Mouse (Mus musculus): ENCODE data around the gene Lgr6. TPM values are rescaled to one million over a fixed set of nuclear protein-coding genes. Genes with fewer than 3 reads are reported as not detected.

Lgr6 gene
- total and polyA plus RNA-seq, 3 experiments: 12.2 to 21.5 (median 14.4) TPM

- Histone ChIP-seq H3K4me3 (peak overlapping the region; percentile 96), H3K79me2 (replicated peaks; ENCODE audit: control insufficient read depth, insufficient read depth, low read length) (no peaks in the 10 kb centered on the region; the same call in 1 of the 2 replicates), H3K36me3 (ENCODE audit: control insufficient read depth, insufficient read depth, low read length) (no peaks in the 10 kb centered on the region; the same call in 1 of the 2 replicates), H3K27ac (peak overlapping the region; percentile 92), H3K4me1 (ENCODE audit: control insufficient read depth, insufficient read depth, low read length) (peaks cover 3% of the 10 kb centered on the region; the same call in 1 of the 2 replicates), H3K9ac (ENCODE audit: low read depth, low read length) (peak overlapping the region; percentile 93), H3K27me3 (ENCODE audit: control insufficient read depth, insufficient read depth, low read length) (no peaks in the 10 kb centered on the region)
- under 1% methylated on average over 69 of the region's 69 CpGs for WGBS
- TF ChIP-seq POLR2A (IDR thresholded peaks at IDR 0.05; ENCODE audit: insufficient read depth, low read depth, low read length) (peak; percentile 48; the same call in 1 of the 2 replicates), EP300 (IDR thresholded peaks at IDR 0.05; ENCODE audit: insufficient read depth, low read depth, low read length) (0 out of 2 replicates have a peak, but pooled peaks have one; percentile 11), CTCF (IDR thresholded peaks at IDR 0.05) (no peak)
- DNase-seq: peak; percentile 87 to 90
- intact Hi-C loops (cut with DNase I): no loop called here
Measured at GRCm38 (mm10) chr1:135146946-135147701, 42.0 kb upstream of the Lgr6 start.

DNA sequence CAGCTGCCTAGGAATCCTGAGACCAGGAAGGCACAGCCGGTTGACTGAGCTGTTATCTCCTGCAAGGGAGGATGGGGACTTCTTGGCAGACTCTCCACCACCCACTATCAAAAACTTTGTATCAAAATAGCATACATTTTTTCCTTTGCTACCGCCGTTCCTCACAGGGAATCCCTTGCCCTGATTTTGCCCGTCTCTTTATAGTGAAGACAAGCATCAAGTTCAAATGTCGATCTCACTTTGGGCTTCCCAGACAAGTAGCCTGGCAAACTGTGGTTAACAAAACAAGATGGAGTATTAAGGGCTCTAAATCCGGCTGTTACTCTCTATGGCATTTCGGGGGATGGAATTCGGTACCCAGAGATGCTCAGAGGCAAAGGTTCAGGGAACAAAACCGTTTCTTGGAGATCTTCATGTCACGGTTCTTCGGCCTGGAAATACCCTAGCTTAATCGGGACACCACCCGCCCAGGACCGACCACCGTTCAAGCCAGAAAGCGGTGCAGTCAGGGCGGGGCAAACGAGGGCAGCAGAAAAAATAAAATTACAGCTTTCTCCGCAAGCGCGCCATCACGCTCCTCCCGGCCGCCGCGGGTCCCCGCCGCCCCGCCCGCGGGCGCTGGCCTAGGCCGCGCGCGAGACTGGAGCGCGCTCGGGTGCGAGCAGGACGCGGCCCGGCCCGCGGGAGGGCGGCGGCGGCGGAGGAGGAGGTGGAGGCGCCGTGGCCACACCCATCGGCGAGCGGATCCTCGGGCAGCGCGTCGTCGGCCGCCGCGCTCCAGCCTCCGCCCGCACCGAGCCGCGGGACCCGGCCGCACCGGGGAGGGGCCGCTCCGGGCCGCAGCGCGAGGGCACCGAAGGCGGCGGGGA, 41.2 kb upstream of the Lgr6 start, which contains the start of gene Arl8a:
TSS of gene Arl8a (plus strand) at position 748 of the 869 bp plus-strand sequence.
- Histone ChIP-seq H3K36me3 (ENCODE audit: control insufficient read depth, insufficient read depth, low read length) (no peaks in the 10 kb centered on the region; the same call in 1 of the 2 replicates), H3K4me3 (peak within 1 kb of the TSS; percentile 96), H3K4me1 (ENCODE audit: control insufficient read depth, insufficient read depth, low read length) (peaks cover 3% of the 10 kb centered on the region; the same call in 1 of the 2 replicates), H3K79me2 (replicated peaks; ENCODE audit: control insufficient read depth, insufficient read depth, low read length) (no peaks in the 10 kb centered on the region; the same call in 1 of the 2 replicates), H3K27ac (peak within 1 kb of the TSS; percentile 92), H3K9ac (ENCODE audit: low read depth, low read length) (peak within 1 kb of the TSS; percentile 93), H3K27me3 (ENCODE audit: control insufficient read depth, insufficient read depth, low read length) (no peaks in the 10 kb centered on the region)
- no peak for TF ChIP-seq CTCF (IDR thresholded peaks at IDR 0.05)
- TF ChIP-seq POLR2A (IDR thresholded peaks at IDR 0.05; ENCODE audit: insufficient read depth, low read depth, low read length): peak; percentile 32; the same call in 1 of the 2 replicates
- intact Hi-C loops (cut with DNase I): no loop called here
- peak; percentile 92 to 94 for DNase-seq
- under 1% methylated on average over 78 of the region's 78 CpGs for WGBS

DNA sequence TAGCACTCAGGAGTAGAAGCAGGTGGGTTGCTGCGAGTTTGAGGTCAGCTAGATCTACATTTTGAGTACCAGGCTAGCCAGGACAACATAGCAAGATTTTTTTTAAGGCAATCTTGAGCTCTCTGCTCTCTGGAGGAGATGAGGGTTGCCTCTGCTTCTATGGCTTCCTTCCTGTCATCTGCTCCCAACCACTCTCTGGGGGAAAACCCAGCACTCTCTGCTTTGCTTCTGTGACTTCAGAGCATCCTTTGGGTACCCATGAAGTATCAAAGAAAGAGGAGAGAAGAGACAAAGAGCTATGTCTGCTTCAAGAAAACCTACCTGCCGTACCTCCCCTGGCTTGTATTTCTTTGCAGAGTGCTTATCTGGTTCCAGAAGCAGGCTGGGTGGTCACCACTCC, 38.9 kb upstream of the Lgr6 start:
- Histone ChIP-seq H3K27ac (no peak overlapping the region), H3K4me1 (ENCODE audit: control insufficient read depth, insufficient read depth, low read length) (peaks cover 3% of the 10 kb centered on the region; the same call in 1 of the 2 replicates), H3K4me3 (no peak overlapping the region), H3K79me2 (replicated peaks; ENCODE audit: control insufficient read depth, insufficient read depth, low read length) (no peaks in the 10 kb centered on the region; the same call in 1 of the 2 replicates), H3K9ac (ENCODE audit: low read depth, low read length) (no peak overlapping the region), H3K36me3 (ENCODE audit: control insufficient read depth, insufficient read depth, low read length) (no peaks in the 10 kb centered on the region; the same call in 1 of the 2 replicates), H3K27me3 (ENCODE audit: control insufficient read depth, insufficient read depth, low read length) (no peaks in the 10 kb centered on the region)
- 90% methylated on average over 2 of the region's 2 CpGs for WGBS
- TF ChIP-seq CTCF (IDR thresholded peaks at IDR 0.05): no peak
- no peak for TF ChIP-seq POLR2A (IDR thresholded peaks at IDR 0.05; ENCODE audit: insufficient read depth, low read depth, low read length)
- TF ChIP-seq EP300 (IDR thresholded peaks at IDR 0.05; ENCODE audit: insufficient read depth, low read depth, low read length): no peak
- DNase-seq: no peak
- intact Hi-C loops (cut with DNase I): no loop called here

GRCm38 (mm10) chr1:135142452-135142851, 37.4 kb upstream of the Lgr6 start:
- no peaks in the 10 kb centered on the region for H3K27me3 ChIP-seq (ENCODE audit: control insufficient read depth, insufficient read depth, low read length)

GRCm38 (mm10) chr1:135139906-135140305, 34.8 kb upstream of the Lgr6 start:
- H3K27me3 ChIP-seq (ENCODE audit: control insufficient read depth, insufficient read depth, low read length): no peaks in the 10 kb centered on the region
- no peaks in the 10 kb centered on the region for H3K36me3 ChIP-seq (ENCODE audit: control insufficient read depth, insufficient read depth, low read length)
- 77% methylated on average over 2 of the region's 2 CpGs for WGBS
- H3K79me2 ChIP-seq (replicated peaks; ENCODE audit: control insufficient read depth, insufficient read depth, low read length): no peaks in the 10 kb centered on the region
- H3K27ac ChIP-seq: no peak overlapping the region
- H3K4me1 ChIP-seq (ENCODE audit: control insufficient read depth, insufficient read depth, low read length): no peaks in the 10 kb centered on the region
- TF ChIP-seq POLR2A (IDR thresholded peaks at IDR 0.05; ENCODE audit: insufficient read depth, low read depth, low read length) (no peak), EP300 (IDR thresholded peaks at IDR 0.05; ENCODE audit: insufficient read depth, low read depth, low read length) (no peak), CTCF (IDR thresholded peaks at IDR 0.05) (no peak)
- intact Hi-C loops (cut with DNase I): no loop called here
- no peak overlapping the region for H3K4me3 ChIP-seq
- DNase-seq: no peak
- no peak overlapping the region for H3K9ac ChIP-seq (ENCODE audit: low read depth, low read length)

More at GRCm38 (mm10) chr1:135142452-135142851, 37.4 kb upstream of the Lgr6 start:
- 70% methylated on average over 2 of the region's 2 CpGs for WGBS
- H3K79me2 ChIP-seq (replicated peaks; ENCODE audit: control insufficient read depth, insufficient read depth, low read length): no peaks in the 10 kb centered on the region; the same call in 1 of the 2 replicates
- peaks cover 1% of the 10 kb centered on the region; the same call in 1 of the 2 replicates for H3K4me1 ChIP-seq (ENCODE audit: control insufficient read depth, insufficient read depth, low read length)
- no peak overlapping the region for H3K27ac ChIP-seq
- no peaks in the 10 kb centered on the region; the same call in 1 of the 2 replicates for H3K36me3 ChIP-seq (ENCODE audit: control insufficient read depth, insufficient read depth, low read length)
- H3K4me3 ChIP-seq: no peak overlapping the region
- TF ChIP-seq CTCF (IDR thresholded peaks at IDR 0.05): no peak
- TF ChIP-seq EP300 (IDR thresholded peaks at IDR 0.05; ENCODE audit: insufficient read depth, low read depth, low read length): no peak
- TF ChIP-seq POLR2A (IDR thresholded peaks at IDR 0.05; ENCODE audit: insufficient read depth, low read depth, low read length): no peak
- intact Hi-C loops (cut with DNase I): no loop called here
- DNase-seq: no peak
- H3K9ac ChIP-seq (ENCODE audit: low read depth, low read length): no peak overlapping the region
